In the genomic region with DNA sequence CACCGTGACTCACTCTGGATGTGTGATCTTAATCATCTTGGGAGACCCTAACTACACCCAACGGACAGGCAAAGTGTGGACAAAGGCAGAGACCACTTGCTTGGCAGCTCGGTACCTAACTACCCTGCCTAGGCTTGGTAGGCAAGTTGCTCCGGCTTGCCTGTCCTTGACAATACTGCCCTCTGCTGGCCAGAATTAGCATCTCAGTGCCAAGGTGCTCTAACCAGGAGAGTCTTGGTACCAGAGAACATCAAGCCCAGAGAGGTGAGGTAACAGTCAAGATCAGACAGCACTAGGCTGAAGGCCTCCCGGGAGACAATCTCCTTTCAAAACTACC, we compare ENCODE assay signal across 8 mouse cellular contexts. TPM values are rescaled to one million over a fixed set of nuclear protein-coding genes. Genes with fewer than 3 reads are reported as not detected.
A peak's percentile ranks its signal among the peaks of the same experiment; 100 is the strongest.
DNase-seq lines count a peak whose midpoint lies in the region; ATAC-seq and TF ChIP-seq lines count a peak whose summit lies in the region.

No protein-coding gene starts in this region.

- peak; percentile 70; the same call in 1 of the 2 replicates for ATAC-seq in liver, postnatal 0 days

- DNase-seq in B cell, adult 2 months: peak; percentile 83 to 84
- DNase-seq in adrenal gland, adult 2 months: peak; percentile 57
- DNase-seq in embryo, embryonic 11 days: peak; percentile 84
- peak; percentile 4 for DNase-seq in gonadal fat pad, adult 2 months (ENCODE audit: low read depth)
- peak; percentile 83 to 93 for DNase-seq in kidney, postnatal 25 days
- DNase-seq in liver, postnatal 0 days: peak; percentile 86
- peak; percentile 86 for DNase-seq in thymus, postnatal 0 days (ENCODE audit: low spot score)

- H3K36me3 ChIP-seq in liver, postnatal 0 days (replicated peaks; ENCODE audit: insufficient read depth, low read length): no peaks in the 10 kb centered on the region

- TF ChIP-seq POLR2A in olfactory bulb, adult 2 months (IDR thresholded peaks at IDR 0.05; ENCODE audit: insufficient read depth, low read depth, low read length): no peak

- TF ChIP-seq CTCF in liver, postnatal 0 days (IDR thresholded peaks at IDR 0.05; ENCODE audit: low read depth): peak; percentile 98
- TF ChIP-seq CTCF in olfactory bulb, adult 2 months (IDR thresholded peaks at IDR 0.05; ENCODE audit: insufficient read depth, low read depth, low read length): peak; percentile 73

- no peak for TF ChIP-seq EP300 in liver, postnatal 0 days (IDR thresholded peaks at IDR 0.05; ENCODE audit: low read depth)

- H3K27me3 ChIP-seq in liver, postnatal 0 days (ENCODE audit: insufficient read depth, low read length): no peaks in the 10 kb centered on the region

- H3K27ac ChIP-seq in liver, postnatal 0 days (ENCODE audit: low read depth): no peak overlapping the region
- H3K27ac ChIP-seq in olfactory bulb, adult 2 months (ENCODE audit: insufficient read depth, low read depth, low read length): no peak overlapping the region

- H3K4me1 ChIP-seq in liver, postnatal 0 days (ENCODE audit: insufficient read depth): no peaks in the 10 kb centered on the region
- H3K4me1 ChIP-seq in olfactory bulb, adult 2 months (ENCODE audit: control insufficient read depth, insufficient read depth, low read length): no peaks in the 10 kb centered on the region

- no peak overlapping the region for H3K9ac ChIP-seq in liver, postnatal 0 days (replicated peaks)

- H3K4me3 ChIP-seq in liver, postnatal 0 days (ENCODE audit: low read depth, low read length): no peak overlapping the region
- no peak overlapping the region for H3K4me3 ChIP-seq in olfactory bulb, adult 2 months (ENCODE audit: insufficient read depth, low read depth, low read length)

- WGBS in liver, postnatal 0 days (ENCODE audit: insufficient replicate concordance): 10% methylated on average over 5 of the region's 5 CpGs
- WGBS in olfactory bulb, adult 2 months: 22% methylated on average over 5 of the region's 5 CpGs

- H3K4me2 ChIP-seq in liver, postnatal 0 days (ENCODE audit: low read depth, low read length): no peak overlapping the region

- H3K9me3 ChIP-seq in liver, postnatal 0 days (ENCODE audit: low read length): no peaks in the 10 kb centered on the region

RNA-seq across cellular contexts. Expression of gene Anks6, which starts 19.9 kb away (rescaled TPM):
- total RNA-seq in adrenal gland, adult 2 months (2021): 1 to 10 TPM; 3.6 to 6.9 TPM
- polyA plus RNA-seq in adrenal gland, adult 2 months (2012; rRNA removed): 5.4 and 6.4 TPM in 2 replicates
- 10.8 and 12.2 TPM in 2 replicates for polyA plus RNA-seq in gonadal fat pad, adult 2 months (2012; rRNA removed)
- polyA plus RNA-seq in liver, postnatal 0 days (2015; fragmentation: Nextera tagmentation; extraction: Ambion mirVana): 0.07 and 0.14 TPM in 2 replicates
- polyA plus RNA-seq in olfactory bulb, adult 2 months (2012; ENCODE audit: insufficient read depth, insufficient read length, low replicate concordance, missing spikeins): not detected in 2 replicates
- polyA plus RNA-seq in thymus, postnatal 0 days (2015; fragmentation: Nextera tagmentation; extraction: Ambion mirVana): 0.94 and 0.99 TPM in 2 replicates

RNA-seq across cellular contexts. Expression of gene Gabbr2, which starts 45.6 kb away (rescaled TPM):
- under 1 TPM; 0.17 to 0.24 TPM for total RNA-seq in adrenal gland, adult 2 months (2021)
- polyA plus RNA-seq in adrenal gland, adult 2 months (2012; rRNA removed): 0.07 and 0.22 TPM in 2 replicates
- 0.38 and 0.51 TPM in 2 replicates for polyA plus RNA-seq in gonadal fat pad, adult 2 months (2012; rRNA removed)
- polyA plus RNA-seq in liver, postnatal 0 days (2015; fragmentation: Nextera tagmentation; extraction: Ambion mirVana): 0.11 and 0.20 TPM in 2 replicates
- not detected in 2 replicates for polyA plus RNA-seq in olfactory bulb, adult 2 months (2012; ENCODE audit: insufficient read depth, insufficient read length, low replicate concordance, missing spikeins)
- 0.10 and 0.16 TPM in 2 replicates for polyA plus RNA-seq in thymus, postnatal 0 days (2015; fragmentation: Nextera tagmentation; extraction: Ambion mirVana)

RNA-seq across cellular contexts. Expression of gene Galnt12, which starts 54.4 kb away (rescaled TPM):
- 1 to 10 TPM in 1 of 2 experiments, under 1 TPM in 1; 0.40 to 1.0 TPM for total RNA-seq in adrenal gland, adult 2 months (2021)
- 1.9 TPM in 2 replicates for polyA plus RNA-seq in adrenal gland, adult 2 months (2012; rRNA removed)
- 34.0 and 53.1 TPM in 2 replicates for polyA plus RNA-seq in gonadal fat pad, adult 2 months (2012; rRNA removed)
- 0.63 and 0.69 TPM in 2 replicates for polyA plus RNA-seq in liver, postnatal 0 days (2015; fragmentation: Nextera tagmentation; extraction: Ambion mirVana)
- polyA plus RNA-seq in olfactory bulb, adult 2 months (2012; ENCODE audit: insufficient read depth, insufficient read length, low replicate concordance, missing spikeins): not detected in 2 replicates
- 35.3 and 37.1 TPM in 2 replicates for polyA plus RNA-seq in thymus, postnatal 0 days (2015; fragmentation: Nextera tagmentation; extraction: Ambion mirVana)

Comparison
In these comparisons a context has a peak if more than half of its experiments do, and no peak if none do; other contexts are left out.
1. DNase-seq: peak in every context shown above with its lines; median percentile 88 in kidney, postnatal 25 days; 86 in liver, postnatal 0 days; 86 in thymus, postnatal 0 days; 84 in embryo, embryonic 11 days; 84 in B cell, adult 2 months; 57 in adrenal gland, adult 2 months; 4 in gonadal fat pad, adult 2 months.
2. RNA of gene Gabbr2, which starts 45.6 kb away (polyA plus RNA-seq): not detected in olfactory bulb, adult 2 months; 0.38 to 0.51 TPM in gonadal fat pad, adult 2 months, 0.11 to 0.20 TPM in liver, postnatal 0 days, 0.10 to 0.16 TPM in thymus, postnatal 0 days and 0.07 to 0.22 TPM in adrenal gland, adult 2 months; every median in the first group is over 10 times any median in the second.
3. RNA of gene Galnt12, which starts 54.4 kb away (polyA plus RNA-seq): 35.3 to 37.1 TPM in thymus, postnatal 0 days and 34.0 to 53.1 TPM in gonadal fat pad, adult 2 months; 1.9 TPM in adrenal gland, adult 2 months, 0.63 to 0.69 TPM in liver, postnatal 0 days and not detected in olfactory bulb, adult 2 months; every median in the first group is over 10 times any median in the second.